Mouse (Mus musculus) spleen, embryonic (tissue): Measurements from ENCODE around the gene Micall2.
"Not testable (repeated sequence)": the region's sequence is repeated elsewhere in the genome, so short reads cannot be mapped to it uniquely, and the experiment has no call there.

Experiments used
- CTCF ChIA-PET: fragments of 350-600 bp; sonication (Branson Sonifier 250); formaldehyde crosslinking; loops from one replicate; lab custom pipeline; 2022; lab: Charles Lee

Micall2 gene

GRCm38 (mm10) chr5:139735677-139736503 is at the start of gene Micall2:
Micall2 (minus strand) TSS chr5:139736336.
- CTCF ChIA-PET = interaction anchor here (1.9 kb wide), 1 partner anchor 15 kb away, joined by 8 read pairs; no protein-coding TSS in a partner anchor

- CTCF ChIA-PET = no interaction called here
Observed at GRCm38 (mm10) chr5:139781406-139781805, 45.3 kb upstream of the Micall2 start.

- CTCF ChIA-PET = no interaction called here
Observed at GRCm38 (mm10) chr5:139776966-139777365, 40.8 kb upstream of the Micall2 start.

GRCm38 (mm10) chr5:139775216-139775926 is 39.2 kb upstream of the Micall2 start, which contains the start of gene Ints1:
Ints1 (minus strand) TSS chr5:139775674.
- CTCF ChIA-PET = interaction anchor here (1.0 kb wide), 1 partner anchor 16 kb away, joined by 3 read pairs; no protein-coding TSS in a partner anchor

GRCm38 (mm10) chr5:139768216-139768615 is 32.1 kb upstream of the Micall2 start:
- CTCF ChIA-PET = interaction anchor here (1.0 kb wide), 1 partner anchor 13 kb away, joined by 4 read pairs; no protein-coding TSS in a partner anchor

- CTCF ChIA-PET = no interaction called here
Observed at GRCm38 (mm10) chr5:139764296-139764695, 28.2 kb upstream of the Micall2 start.

GRCm38 (mm10) chr5:139758096-139758495 is 22.0 kb upstream of the Micall2 start:
- CTCF ChIA-PET = interaction anchor here (0.5 kb wide), 1 partner anchor 1340 kb away, joined by 4 read pairs; no protein-coding TSS in a partner anchor

- CTCF ChIA-PET = no interaction called here
Observed at GRCm38 (mm10) chr5:139756586-139756985, 20.4 kb upstream of the Micall2 start.

GRCm38 (mm10) chr5:139756135-139756534 is 20.0 kb upstream of the Micall2 start:
- CTCF ChIA-PET = interaction anchor here (0.9 kb wide), 1 partner anchor 12 kb away, joined by 4 read pairs; no protein-coding TSS in a partner anchor

- CTCF ChIA-PET = no interaction called here
Observed at GRCm38 (mm10) chr5:139754753-139755152, 18.6 kb upstream of the Micall2 start.

GRCm38 (mm10) chr5:139750535-139750934 is 14.4 kb upstream of the Micall2 start:
- CTCF ChIA-PET = interaction anchor here (1.0 to 1.7 kb wide), 2 partner anchors 14 to 33 kb away, joined by 5 to 8 read pairs; partner anchors contain the start of gene Micall2

- CTCF ChIA-PET = interaction anchor here (1.7 kb wide), 1 partner anchor 13 kb away, joined by 8 read pairs; the partner anchor contains the start of gene Micall2
Observed at GRCm38 (mm10) chr5:139749413-139750125, 13.4 kb upstream of the Micall2 start.

GRCm38 (mm10) chr5:139745771-139746170 is 9.6 kb upstream of the Micall2 start:
- CTCF ChIA-PET = no interaction called here

GRCm38 (mm10) chr5:139742640-139743039 is 6.5 kb upstream of the Micall2 start:
- CTCF ChIA-PET = not testable (repeated sequence)

- CTCF ChIA-PET = no interaction called here
Observed at GRCm38 (mm10) chr5:139738592-139739315, 2.6 kb upstream of the Micall2 start.

- CTCF ChIA-PET = interaction anchor here (0.6 to 1.9 kb wide), 2 partner anchors 13 to 1090 kb away, joined by 3 to 8 read pairs; no protein-coding TSS in a partner anchor
Observed at GRCm38 (mm10) chr5:139737841-139738591, 1.9 kb upstream of the Micall2 start.

- CTCF ChIA-PET = interaction anchor here (1.9 kb wide), 1 partner anchor 14 kb away, joined by 8 read pairs; no protein-coding TSS in a partner anchor
Observed at GRCm38 (mm10) chr5:139736504-139736940, 386 bp upstream of the Micall2 start.

GRCm38 (mm10) chr5:139734746-139735145 is 1.4 kb downstream of the Micall2 start:
- CTCF ChIA-PET = no interaction called here

GRCm38 (mm10) chr5:139734016-139734415 is 2.1 kb downstream of the Micall2 start:
- CTCF ChIA-PET = no interaction called here
